Mouse (Mus musculus): ENCODE results near the gene Dync1h1.

DNA sequence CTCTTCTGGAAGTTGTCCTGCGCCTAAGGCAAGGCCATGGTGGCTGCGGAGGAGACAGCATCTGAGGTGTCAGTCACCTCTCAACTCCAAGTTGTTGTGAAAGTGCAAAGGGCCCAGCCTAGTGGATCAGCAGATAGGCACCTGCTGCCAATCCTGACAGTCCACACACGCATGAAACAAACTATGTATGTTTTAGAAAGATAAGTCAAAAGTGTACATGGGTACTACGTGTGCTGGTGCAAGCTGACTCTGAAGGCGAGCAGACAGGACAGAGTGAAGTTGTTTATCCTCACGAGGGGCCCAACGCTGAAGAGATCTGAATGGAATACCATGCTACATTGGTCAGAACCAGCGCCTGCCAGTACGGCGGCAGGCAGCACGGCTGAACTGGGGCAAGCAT is 36.4 kb upstream of the Dync1h1 start:
- TF ChIP-seq CTCF (IDR thresholded peaks at IDR 0.05; ENCODE audit: borderline replicate concordance, insufficient read depth, low read length) = no peak
- TF ChIP-seq POLR2A (IDR thresholded peaks at IDR 0.05; ENCODE audit: low read depth, low read length) = no peak
